In the genomic region with DNA sequence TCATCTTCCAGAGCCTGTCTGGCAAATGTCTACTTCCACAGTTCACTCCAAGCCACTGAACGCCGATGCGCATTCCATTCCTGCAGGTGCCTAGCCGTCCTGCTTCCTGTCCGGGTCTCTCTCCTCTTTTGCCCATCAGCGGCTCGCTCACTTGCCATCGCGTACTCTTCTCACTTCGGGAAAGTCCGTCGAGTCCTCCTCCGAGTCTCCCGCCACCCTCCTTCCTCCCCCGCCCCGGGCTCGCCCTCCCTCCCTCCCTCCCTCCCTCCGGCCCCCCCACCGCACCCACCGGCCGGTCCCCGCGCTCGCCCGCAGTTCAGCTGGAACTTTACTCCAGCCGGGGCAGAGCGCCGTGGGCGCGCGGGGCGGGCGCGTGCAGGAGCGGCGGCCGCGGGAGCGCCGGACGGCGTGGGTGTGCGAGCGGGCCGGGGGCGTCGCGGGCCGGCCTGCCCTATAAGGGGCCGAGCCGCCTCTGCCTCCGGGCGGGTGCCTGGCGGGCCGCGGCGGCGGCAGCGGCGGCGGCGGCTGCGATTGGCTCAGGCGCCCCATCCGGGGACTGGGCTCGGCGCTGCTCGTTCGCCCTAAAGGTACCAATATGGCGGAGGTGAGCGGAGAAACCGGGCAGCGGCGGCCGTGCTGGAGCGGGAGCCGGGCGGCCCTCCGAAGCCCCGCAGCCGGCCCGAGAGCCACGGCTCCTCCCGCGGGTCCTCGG, we compare ENCODE assay signal across 8 mouse cellular contexts. TPM values are rescaled to one million over a fixed set of nuclear protein-coding genes. Genes with fewer than 3 reads are reported as not detected.
DNase-seq lines count a peak whose midpoint lies in the region; ATAC-seq lines count a peak whose summit lies in the region.

No protein-coding gene starts in this region.

- H3K4me3 ChIP-seq in heart, embryonic 14.5 days (ENCODE audit: control insufficient read depth in 1 of 2, insufficient read depth in 1 of 2, low read depth in 1 of 2, low read length in 2 of 2), result peak overlapping the region; percentile 59 to 94
- H3K4me3 ChIP-seq in liver, embryonic 13.5 days (replicated peaks), result peak overlapping the region; percentile 96
- peak overlapping the region; percentile 91 for H3K4me3 ChIP-seq in stomach, embryonic 15.5 days (replicated peaks)

- H3K27me3 ChIP-seq in heart, embryonic 14.5 days (ENCODE audit: control insufficient read depth, insufficient read depth, low read length), result no peaks in the 10 kb centered on the region
- H3K27me3 ChIP-seq in liver, embryonic 13.5 days, result no peaks in the 10 kb centered on the region
- H3K27me3 ChIP-seq in stomach, embryonic 15.5 days (replicated peaks), result no peaks in the 10 kb centered on the region

- under 1% methylated on average over 73 of the region's 86 CpGs for WGBS in heart, embryonic 14.5 days
- WGBS in liver, embryonic 13.5 days (ENCODE audit: insufficient replicate concordance), result under 1% methylated on average over 75 of the region's 86 CpGs
- WGBS in stomach, embryonic 15.5 days, result under 1% methylated on average over 84 of the region's 86 CpGs

- H3K4me1 ChIP-seq in heart, embryonic 14.5 days (ENCODE audit: control insufficient read depth in 2 of 2, insufficient read depth in 2 of 2, low read length in 2 of 2), result peaks cover 2 to 4% of the 10 kb centered on the region in 2 experiments
- peaks cover 39% of the 10 kb centered on the region for H3K4me1 ChIP-seq in liver, embryonic 13.5 days (replicated peaks)
- H3K4me1 ChIP-seq in stomach, embryonic 15.5 days, result no peaks in the 10 kb centered on the region

- H3K9ac ChIP-seq in heart, embryonic 14.5 days (ENCODE audit: low read length), result peak overlapping the region; percentile 99
- H3K9ac ChIP-seq in liver, embryonic 13.5 days, result peak overlapping the region; percentile 98
- H3K9ac ChIP-seq in stomach, embryonic 15.5 days, result peak overlapping the region; percentile 99

- H3K4me2 ChIP-seq in heart, embryonic 14.5 days (ENCODE audit: low read length), result peak overlapping the region; percentile 93
- H3K4me2 ChIP-seq in liver, embryonic 13.5 days, result peak overlapping the region; percentile 98
- peak overlapping the region; percentile 85 for H3K4me2 ChIP-seq in stomach, embryonic 15.5 days

- peak; percentile 78 to 79 for DNase-seq in CD8-positive naive resting alpha-beta T cell, adult 2 months (ENCODE audit: low read depth in 2 of 2, low spot score in 2 of 2)
- peak; percentile 62 for DNase-seq in c-Kit-negative CD71-positive TER-119-positive erythroid progenitor cells, embryonic 14.5 days (ENCODE audit: low read depth, low spot score)
- DNase-seq in fibroblast of lung, adult 2 months (ENCODE audit: low read depth), result peak; percentile 29
- DNase-seq in kidney, postnatal 14 days, result peak; percentile 93
- DNase-seq in liver, embryonic 13.5 days, result peak; percentile 78
- peak; percentile 90 for DNase-seq in neural tube, embryonic 10.5 days (ENCODE audit: extremely low spot score, low spot score)

- H3K9me3 ChIP-seq in heart, embryonic 14.5 days (ENCODE audit: control insufficient read depth, low read length), result no peaks in the 10 kb centered on the region
- no peaks in the 10 kb centered on the region for H3K9me3 ChIP-seq in liver, embryonic 13.5 days (replicated peaks)
- H3K9me3 ChIP-seq in stomach, embryonic 15.5 days, result no peaks in the 10 kb centered on the region

- H3K36me3 ChIP-seq in heart, embryonic 14.5 days (ENCODE audit: control insufficient read depth, insufficient read depth, low read length), result peaks cover 15% of the 10 kb centered on the region
- peaks cover 13% of the 10 kb centered on the region for H3K36me3 ChIP-seq in liver, embryonic 13.5 days
- no peaks in the 10 kb centered on the region for H3K36me3 ChIP-seq in stomach, embryonic 15.5 days

- peak; percentile 94 for ATAC-seq in heart, embryonic 14.5 days (ENCODE audit: insufficient number of reproducible peaks, insufficient read depth, low FRiP score, low read depth)
- peak; percentile 86 for ATAC-seq in liver, embryonic 13.5 days (ENCODE audit: low read depth)
- ATAC-seq in stomach, embryonic 15.5 days (ENCODE audit: insufficient read depth, low FRiP score, low read depth), result peak; percentile 96

- H3K27ac ChIP-seq in heart, embryonic 14.5 days (replicated peaks in 1 of 2; ENCODE audit: control insufficient read depth in 1 of 2, insufficient read depth in 1 of 2, low read depth in 2 of 2, low read length in 2 of 2), result peak overlapping the region; percentile 72 to 97
- H3K27ac ChIP-seq in liver, embryonic 13.5 days, result peak overlapping the region; percentile 96
- peak overlapping the region; percentile 98 for H3K27ac ChIP-seq in stomach, embryonic 15.5 days

RNA-seq across cellular contexts. Expression of a gene that starts 5.1 kb away (rescaled TPM):
- polyA plus RNA-seq in heart, embryonic 14.5 days (2014; fragmentation: Nextera tagmentation; extraction: Ambion mirVana), result 16.8 and 18.0 TPM in 2 replicates
- polyA plus RNA-seq in liver, embryonic 13.5 days (2015; fragmentation: Nextera tagmentation; extraction: Ambion mirVana), result 12.9 and 18.4 TPM in 2 replicates
- 16.8 and 18.0 TPM in 2 replicates for polyA plus RNA-seq in stomach, embryonic 15.5 days (2015; fragmentation: Nextera tagmentation; extraction: Ambion mirVana)

Comparison
In these comparisons a context has a peak if more than half of its experiments do, and no peak if none do; other contexts are left out.
1. Peak in every context shown above with its lines: DNase-seq, ATAC-seq, H3K4me3 ChIP-seq and H3K27ac ChIP-seq.
2. DNase-seq: peak in every context shown above with its lines; median percentile 93 in kidney, postnatal 14 days; 90 in neural tube, embryonic 10.5 days; 78 in CD8-positive naive resting alpha-beta T cell, adult 2 months; 78 in liver, embryonic 13.5 days; 62 in c-Kit-negative CD71-positive TER-119-positive erythroid progenitor cells, embryonic 14.5 days; 29 in fibroblast of lung, adult 2 months.